Mouse (Mus musculus) midbrain, embryonic 14.5 days (tissue): ENCODE data around the gene Dao. TPM values are rescaled to one million over a fixed set of nuclear protein-coding genes. Genes with fewer than 3 reads are reported as not detected.
A peak's percentile ranks its signal among the peaks of the same experiment; 100 is the strongest.

Experiments
- ATAC-seq: fragments of 200-750 bp; cut with Nextera tagmentation; 2 replicates; pipeline ENCODE4 v1.8.0; 2017; ENCODE audit warnings: moderate number of reproducible peaks, moderate library complexity; ENCODE audit not compliant: low FRiP score, low TSS enrichment
- DNase-seq: peaks from one replicate; pipeline ENCODE4 v3.0.0-alpha.2; 2015
- H3K27ac ChIP-seq: fragments of 300-500 bp; sonication (generic); replicated peaks from 2 replicates; pipeline ENCODE4 v1.5.1; 2014; ENCODE audit warnings: mild to moderate bottlenecking, low read depth, low read length, moderate library complexity
- H3K27me3 ChIP-seq: fragments of 300-500 bp; sonication (generic); 2 replicates; pipeline ENCODE4 v1.6.1; 2014; ENCODE audit warnings: low read length, control low read depth, mixed read lengths; ENCODE audit not compliant: control insufficient read depth, insufficient read depth
- H3K36me3 ChIP-seq: fragments of 300-500 bp; sonication (generic); 2 replicates; pipeline ENCODE4 v1.6.1; 2014; ENCODE audit warnings: low read length, control low read depth; ENCODE audit not compliant: control insufficient read depth, insufficient read depth
- H3K4me1 ChIP-seq: fragments of 300-500 bp; sonication (generic); 2 replicates; pipeline ENCODE4 v1.6.1; 2014; ENCODE audit warnings: mild to moderate bottlenecking, antibody characterized with exemption, low read length, control low read depth; ENCODE audit not compliant: control insufficient read depth, insufficient read depth
- H3K4me2 ChIP-seq: fragments of 300-500 bp; sonication (generic); 2 replicates; pipeline ENCODE4 v1.6.1; 2014; ENCODE audit warnings: mild to moderate bottlenecking, low read length, moderate library complexity
- H3K4me3 ChIP-seq: fragments of 300-500 bp; sonication (generic); replicated peaks from 2 replicates; pipeline ENCODE4 v1.5.1; 2014; ENCODE audit warnings: low read depth, low read length
- H3K9ac ChIP-seq: fragments of 300-500 bp; sonication (generic); replicated peaks from 2 replicates; pipeline ENCODE4 v1.6.1; 2014; ENCODE audit warnings: mild to moderate bottlenecking, low read length, moderate library complexity
- H3K9me3 ChIP-seq: fragments of 300-500 bp; sonication (generic); 2 replicates; pipeline ENCODE4 v1.6.1; 2016; ENCODE audit warnings: low read length, control low read depth, mixed read lengths; ENCODE audit not compliant: control insufficient read depth
- WGBS: fragments of 180-500 bp; shearing (Covaris S2); extraction: QIAGEN DNeasy Blood & Tissue Kit; methylation state at CpG from one replicate; pipeline ENCODE4 v1.1.7; 2014; 5-methylcytosine and 5-hydroxymethylcytosine counted together
- polyA plus RNA-seq: library from polyadenylated mRNA; unstranded; fragments of >200 nt; fragmentation: Nextera tagmentation; extraction: Ambion mirVana; gene quantifications from 2 replicates; pipeline ENCODE4 v1.2.1, GENCODE M21; 2014

Gene Dao
- polyA plus RNA-seq, 1 experiment from 2014 or later: not detected

DNA sequence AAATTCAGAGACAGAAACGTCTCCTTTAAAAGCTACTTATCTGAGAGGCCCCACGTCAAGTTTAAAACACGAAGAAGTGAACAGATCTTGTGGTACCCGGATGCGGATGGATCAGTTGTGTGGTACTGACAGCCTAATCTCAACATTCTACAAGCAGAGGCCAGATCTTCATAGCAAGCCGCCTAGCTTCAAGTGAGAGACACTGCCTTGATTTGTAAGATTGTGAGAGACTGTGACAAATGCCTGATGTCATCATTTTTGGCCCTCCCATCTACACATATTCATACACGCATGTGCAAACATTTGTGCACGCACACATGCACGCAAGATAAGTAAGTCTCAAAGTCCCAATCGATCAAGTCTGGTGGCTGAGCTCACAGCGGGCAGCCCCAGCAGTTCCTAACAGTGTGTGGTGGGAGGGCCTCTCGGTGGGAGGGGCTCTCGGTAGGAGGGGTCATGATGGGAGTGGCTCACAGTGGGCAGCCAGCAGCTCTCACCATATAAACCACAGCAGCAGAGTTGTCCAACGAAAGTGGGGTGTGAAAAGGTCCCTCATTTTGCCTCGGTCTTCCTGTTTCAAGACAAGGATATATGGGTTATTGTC is 37.9 kb downstream of the Dao start:
- DNase-seq (no peak), ATAC-seq (no peak)
- Histone ChIP-seq H3K9me3 (no peaks in the 10 kb centered on the region), H3K9ac (no peak overlapping the region), H3K4me3 (no peak overlapping the region), H3K4me1 (no peaks in the 10 kb centered on the region), H3K27ac (no peak overlapping the region), H3K36me3 (peaks cover 72% of the 10 kb centered on the region), H3K27me3 (no peaks in the 10 kb centered on the region), H3K4me2 (no peak overlapping the region)
- WGBS: 22% methylated on average over 15 of the region's 15 CpGs

DNA sequence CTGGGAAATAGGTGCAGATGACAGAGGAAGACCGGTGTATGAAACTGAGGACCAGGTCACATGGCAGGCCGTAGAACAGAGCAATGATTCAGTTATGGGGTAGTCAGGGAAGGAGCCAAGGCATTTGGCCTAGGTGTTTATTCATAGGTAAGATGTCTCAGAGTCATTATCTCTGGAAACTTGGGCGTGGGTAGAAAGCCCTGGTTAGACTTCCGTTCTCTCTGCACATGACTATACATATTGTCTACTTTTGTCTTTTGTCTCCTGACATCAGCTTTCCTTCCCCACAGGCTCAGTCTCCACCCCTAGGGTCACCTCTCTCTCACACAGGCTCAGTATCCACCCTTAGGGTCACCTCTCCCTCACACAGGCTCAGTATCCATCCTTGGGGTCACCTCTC is 40.3 kb downstream of the Dao start:
- no peak overlapping the region for H3K4me3 ChIP-seq
- no peaks in the 10 kb centered on the region for H3K27me3 ChIP-seq
- H3K4me2 ChIP-seq: no peak overlapping the region
- H3K4me1 ChIP-seq: no peaks in the 10 kb centered on the region
- peaks cover 51% of the 10 kb centered on the region for H3K36me3 ChIP-seq
- no peaks in the 10 kb centered on the region for H3K9me3 ChIP-seq
- ATAC-seq: no peak
- H3K27ac ChIP-seq: no peak overlapping the region
- H3K9ac ChIP-seq: no peak overlapping the region
- no peak for DNase-seq
- WGBS: 89% methylated on average over 4 of the region's 4 CpGs

DNA sequence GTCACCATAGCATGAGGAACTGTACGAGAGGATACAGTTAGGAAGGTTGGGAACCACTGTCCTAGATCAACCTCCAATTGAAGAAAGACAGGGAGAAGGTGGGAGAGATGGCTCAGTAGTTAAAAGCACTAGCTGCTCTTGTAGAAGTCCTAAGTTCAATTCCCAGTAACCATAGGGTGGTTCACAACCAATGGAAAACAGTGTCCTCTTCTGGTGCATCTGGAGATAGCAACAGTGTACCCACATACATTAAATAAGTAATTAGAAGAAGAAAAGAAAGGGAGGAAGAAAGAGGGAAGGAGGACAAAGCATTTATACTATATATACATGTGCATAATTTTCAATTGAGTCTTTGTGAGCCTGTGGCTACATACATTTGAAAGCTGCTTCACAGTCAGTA is 41.6 kb downstream of the Dao start:
- no peak overlapping the region for H3K4me3 ChIP-seq
- H3K9me3 ChIP-seq: no peaks in the 10 kb centered on the region
- no peaks in the 10 kb centered on the region for H3K27me3 ChIP-seq
- 70% methylated on average over 1 of the region's 1 CpGs for WGBS
- no peak overlapping the region for H3K4me2 ChIP-seq
- H3K27ac ChIP-seq: no peak overlapping the region
- peak; percentile 35 for DNase-seq
- ATAC-seq: no peak
- no peaks in the 10 kb centered on the region for H3K4me1 ChIP-seq
- H3K9ac ChIP-seq: no peak overlapping the region
- peaks cover 49% of the 10 kb centered on the region for H3K36me3 ChIP-seq

DNA sequence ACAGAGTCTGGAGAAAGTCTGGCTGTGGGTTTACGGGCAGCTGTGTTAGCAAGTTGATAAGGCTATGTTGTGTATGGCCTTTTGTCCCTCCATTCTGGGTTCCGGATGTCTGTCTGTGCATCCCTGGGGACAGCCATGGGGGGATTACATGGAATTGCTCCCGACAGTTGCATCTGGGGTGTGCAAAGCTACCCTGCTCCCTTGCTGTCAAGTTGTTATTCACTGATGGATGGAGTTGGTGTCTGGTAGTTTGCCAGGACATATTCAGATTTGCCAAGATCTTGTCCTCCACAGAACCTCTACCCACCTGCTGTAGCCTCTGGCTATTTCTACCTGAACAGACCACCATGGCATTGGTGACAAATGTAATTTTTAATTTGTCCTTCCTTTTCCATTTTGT is 42.6 kb downstream of the Dao start:
- no peak for ATAC-seq
- WGBS: 63% methylated on average over 3 of the region's 3 CpGs
- H3K36me3 ChIP-seq: peaks cover 47% of the 10 kb centered on the region
- H3K27me3 ChIP-seq: no peaks in the 10 kb centered on the region
- no peak overlapping the region for H3K4me2 ChIP-seq
- H3K27ac ChIP-seq: no peak overlapping the region
- H3K9me3 ChIP-seq: no peaks in the 10 kb centered on the region
- DNase-seq: no peak
- H3K4me3 ChIP-seq: no peak overlapping the region
- H3K9ac ChIP-seq: no peak overlapping the region
- no peaks in the 10 kb centered on the region for H3K4me1 ChIP-seq

DNA sequence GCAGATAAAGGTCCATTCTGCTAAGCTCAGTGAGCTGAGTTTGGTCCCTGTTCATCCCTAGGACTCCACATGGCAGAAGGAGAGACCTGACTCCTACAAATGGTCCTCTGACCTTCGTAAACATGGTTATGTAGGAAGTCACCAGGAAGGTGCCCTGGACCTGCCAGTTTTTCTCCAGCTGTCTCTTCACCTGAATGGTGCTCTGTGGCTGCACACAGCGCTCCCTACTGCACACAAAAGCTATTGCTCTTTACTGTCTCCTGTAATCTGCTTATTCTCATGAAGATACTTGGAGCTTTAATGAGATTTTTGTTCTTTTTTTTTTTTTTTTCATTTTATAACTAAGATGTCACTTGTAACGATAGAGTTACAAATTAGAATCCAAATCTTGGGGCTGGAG is 43.1 kb downstream of the Dao start:
- 55% methylated on average over 3 of the region's 3 CpGs for WGBS
- H3K9ac ChIP-seq: no peak overlapping the region
- no peak overlapping the region for H3K4me2 ChIP-seq
- ATAC-seq (no peak), DNase-seq (no peak)
- no peaks in the 10 kb centered on the region for H3K9me3 ChIP-seq
- peaks cover 47% of the 10 kb centered on the region for H3K36me3 ChIP-seq
- H3K27ac ChIP-seq: no peak overlapping the region
- no peaks in the 10 kb centered on the region for H3K4me1 ChIP-seq
- H3K4me3 ChIP-seq: no peak overlapping the region
- H3K27me3 ChIP-seq: no peaks in the 10 kb centered on the region

DNA sequence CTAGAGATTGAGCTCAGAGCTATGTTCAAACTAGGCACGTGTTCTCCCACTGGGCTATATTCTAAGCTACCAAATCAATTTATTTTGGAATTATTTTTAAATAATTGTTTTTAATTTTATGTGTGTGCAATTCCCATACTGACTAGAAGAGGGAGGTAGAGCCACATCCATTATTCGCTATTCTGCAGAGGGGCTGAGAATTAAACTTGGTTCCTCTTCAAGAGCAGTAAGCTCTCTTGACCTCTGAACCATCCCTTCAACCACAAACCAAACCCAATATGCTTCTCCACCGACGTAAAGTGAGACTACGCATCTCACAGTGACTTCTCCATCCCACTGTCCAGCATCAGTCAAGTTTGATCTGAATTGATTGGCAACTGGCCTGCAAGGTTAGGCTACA is 43.7 kb downstream of the Dao start:
- 85% methylated on average over 5 of the region's 5 CpGs for WGBS
- Histone ChIP-seq H3K4me3 (no peak overlapping the region), H3K4me1 (no peaks in the 10 kb centered on the region), H3K9me3 (no peaks in the 10 kb centered on the region), H3K36me3 (peaks cover 41% of the 10 kb centered on the region), H3K27ac (no peak overlapping the region), H3K4me2 (no peak overlapping the region), H3K9ac (no peak overlapping the region), H3K27me3 (no peaks in the 10 kb centered on the region)
- DNase-seq (no peak), ATAC-seq (no peak)

- H3K9me3 ChIP-seq: no peaks in the 10 kb centered on the region
- peak; percentile 34 for DNase-seq
- ATAC-seq: no peak
Measured at GRCm38 (mm10) chr5:114048731-114049308, 45.3 kb downstream of the Dao start.

DNA sequence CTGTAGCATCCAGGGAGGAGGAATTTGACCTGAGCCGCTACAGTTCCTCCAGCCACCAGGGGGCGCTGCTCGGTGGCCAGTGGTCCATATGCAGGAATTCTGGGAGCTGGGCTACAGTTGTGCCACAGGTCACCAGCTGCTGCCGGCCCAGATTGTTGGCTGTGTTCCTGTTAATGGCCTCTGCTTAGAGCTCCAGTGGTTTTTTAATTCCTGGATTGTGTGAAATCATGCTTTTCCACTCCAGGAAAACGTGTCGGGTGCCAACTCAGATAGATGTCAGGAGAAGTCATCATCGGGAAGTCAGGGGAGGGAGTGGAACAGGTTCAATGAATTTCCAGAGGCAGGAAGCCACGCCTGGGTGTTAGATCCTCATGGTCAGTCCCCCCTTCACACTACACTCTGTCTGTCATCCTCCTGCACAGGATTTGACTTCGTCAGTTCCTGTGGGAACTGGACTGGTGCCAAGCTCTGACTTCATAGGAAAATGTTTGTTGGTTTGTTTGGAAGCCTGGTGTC is 48.8 kb downstream of the Dao start:
- H3K4me2 ChIP-seq: peak overlapping the region; percentile 15; the same call in 1 of the 2 replicates
- no peaks in the 10 kb centered on the region for H3K4me1 ChIP-seq
- no peaks in the 10 kb centered on the region for H3K27me3 ChIP-seq
- H3K27ac ChIP-seq: no peak overlapping the region
- peaks cover 38% of the 10 kb centered on the region for H3K36me3 ChIP-seq
- H3K9me3 ChIP-seq: no peaks in the 10 kb centered on the region
- no peak overlapping the region for H3K9ac ChIP-seq
- 32% methylated on average over 9 of the region's 9 CpGs for WGBS
- DNase-seq (peak; percentile 81), ATAC-seq (no peak)
- H3K4me3 ChIP-seq: no peak overlapping the region

More at GRCm38 (mm10) chr5:114048731-114049308, 45.3 kb downstream of the Dao start:
- 57% methylated on average over 12 of the region's 12 CpGs for WGBS
- H3K4me3 ChIP-seq: no peak overlapping the region
- no peak overlapping the region for H3K9ac ChIP-seq
- H3K4me2 ChIP-seq: no peak overlapping the region
- H3K27ac ChIP-seq: no peak overlapping the region
- H3K27me3 ChIP-seq: no peaks in the 10 kb centered on the region
- peaks cover 33% of the 10 kb centered on the region for H3K36me3 ChIP-seq
- no peaks in the 10 kb centered on the region for H3K4me1 ChIP-seq

- no peak for DNase-seq
- Histone ChIP-seq H3K27me3 (no peaks in the 10 kb centered on the region), H3K9ac (no peak overlapping the region), H3K4me3 (no peak overlapping the region), H3K4me2 (no peak overlapping the region), H3K27ac (no peak overlapping the region), H3K36me3 (peaks cover 44% of the 10 kb centered on the region), H3K4me1 (no peaks in the 10 kb centered on the region), H3K9me3 (no peaks in the 10 kb centered on the region)
- ATAC-seq: no peak
- WGBS: 74% methylated on average over 9 of the region's 9 CpGs
Measured at GRCm38 (mm10) chr5:114057129-114057731, 53.7 kb downstream of the Dao start.
